Mouse (Mus musculus): Measurements from ENCODE around the gene Mab21l2. TPM values are rescaled to one million over a fixed set of nuclear protein-coding genes. Genes with fewer than 3 reads are reported as not detected.

Mab21l2 gene
- polyA plus RNA-seq, 1 experiment from 2014 or later: 38.9 TPM

DNA sequence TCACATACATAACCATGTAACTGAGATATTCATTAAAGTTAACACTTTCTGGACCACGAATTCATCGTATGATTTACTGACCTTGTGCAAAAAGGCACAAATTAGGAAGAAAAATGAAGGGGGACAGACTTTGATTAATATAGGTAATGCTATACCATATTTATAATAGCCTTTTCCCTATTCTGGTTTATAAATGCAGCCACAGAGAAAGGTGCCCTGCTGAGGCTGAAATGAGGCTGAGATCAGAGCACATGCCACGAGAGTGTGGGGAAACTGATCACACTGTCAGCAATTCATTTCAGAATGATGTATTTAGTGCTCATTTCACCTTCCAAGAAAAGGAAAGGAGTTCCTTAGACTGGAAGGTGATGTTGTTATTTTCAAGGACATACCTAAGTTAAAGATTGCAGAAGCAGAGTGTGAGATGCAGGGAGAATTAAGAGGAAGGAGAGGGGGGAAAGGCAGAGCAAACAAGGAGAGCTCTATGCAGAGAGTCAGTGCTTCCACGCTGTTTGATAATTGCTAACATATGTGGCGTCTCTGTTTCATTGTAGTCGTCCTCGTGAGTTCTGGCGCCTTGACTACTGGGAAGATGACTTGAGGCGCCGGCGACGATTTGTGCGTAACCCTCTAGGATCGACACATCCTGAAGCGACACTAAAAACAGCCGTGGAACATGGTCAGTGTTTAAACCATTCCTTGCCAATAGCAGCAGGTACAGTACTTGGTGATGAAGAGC, 16.7 kb downstream of the Mab21l2 start:
- H3K4me1 ChIP-seq (replicated peaks; ENCODE audit: control insufficient read depth, insufficient read depth, low read length): no peaks in the 10 kb centered on the region
- 83% methylated on average over 16 of the region's 16 CpGs for WGBS
- H3K9ac ChIP-seq (ENCODE audit: low read depth, low read length): no peak overlapping the region
- no peak overlapping the region for H3K4me2 ChIP-seq (replicated peaks; ENCODE audit: low read depth)
- no peaks in the 10 kb centered on the region for H3K9me3 ChIP-seq (ENCODE audit: control insufficient read depth)
- no peaks in the 10 kb centered on the region for H3K36me3 ChIP-seq (ENCODE audit: control insufficient read depth, insufficient read depth)
- no peak overlapping the region for H3K4me3 ChIP-seq (ENCODE audit: low read depth, low read length)
- no peak for ATAC-seq
- H3K27me3 ChIP-seq (replicated peaks; ENCODE audit: control insufficient read depth, insufficient read depth, low read length): no peaks in the 10 kb centered on the region
- no peak for TF ChIP-seq CTCF (IDR thresholded peaks at IDR 0.05; ENCODE audit: low read depth)
- no peak overlapping the region for H3K27ac ChIP-seq (ENCODE audit: low read depth, low read length)

- 88% methylated on average over 3 of the region's 3 CpGs for WGBS
- no peak overlapping the region for H3K27ac ChIP-seq (ENCODE audit: low read depth, low read length)
- no peak for ATAC-seq
- no peaks in the 10 kb centered on the region for H3K27me3 ChIP-seq (replicated peaks; ENCODE audit: control insufficient read depth, insufficient read depth, low read length)
- no peak for TF ChIP-seq CTCF (IDR thresholded peaks at IDR 0.05; ENCODE audit: low read depth)
- H3K36me3 ChIP-seq (ENCODE audit: control insufficient read depth, insufficient read depth): no peaks in the 10 kb centered on the region
- no peak overlapping the region for H3K9ac ChIP-seq (ENCODE audit: low read depth, low read length)
- no peak overlapping the region for H3K4me3 ChIP-seq (ENCODE audit: low read depth, low read length)
- no peak overlapping the region for H3K4me2 ChIP-seq (replicated peaks; ENCODE audit: low read depth)
- H3K4me1 ChIP-seq (replicated peaks; ENCODE audit: control insufficient read depth, insufficient read depth, low read length): no peaks in the 10 kb centered on the region
- no peaks in the 10 kb centered on the region for H3K9me3 ChIP-seq (ENCODE audit: control insufficient read depth)
Observed at GRCm38 (mm10) chr3:86522880-86523505, 25.4 kb downstream of the Mab21l2 start.

GRCm38 (mm10) chr3:86518506-86519109, 29.8 kb downstream of the Mab21l2 start:
- 92% methylated on average over 2 of the region's 2 CpGs for WGBS
- no peak for ATAC-seq
- no peaks in the 10 kb centered on the region for H3K4me1 ChIP-seq (replicated peaks; ENCODE audit: control insufficient read depth, insufficient read depth, low read length)
- no peaks in the 10 kb centered on the region for H3K9me3 ChIP-seq (ENCODE audit: control insufficient read depth)
- H3K27me3 ChIP-seq (replicated peaks; ENCODE audit: control insufficient read depth, insufficient read depth, low read length): no peaks in the 10 kb centered on the region
- H3K4me3 ChIP-seq (ENCODE audit: low read depth, low read length): no peak overlapping the region
- H3K27ac ChIP-seq (ENCODE audit: low read depth, low read length): no peak overlapping the region
- H3K36me3 ChIP-seq (ENCODE audit: control insufficient read depth, insufficient read depth): no peaks in the 10 kb centered on the region
- no peak for TF ChIP-seq CTCF (IDR thresholded peaks at IDR 0.05; ENCODE audit: low read depth)
- H3K9ac ChIP-seq (ENCODE audit: low read depth, low read length): no peak overlapping the region
- no peak overlapping the region for H3K4me2 ChIP-seq (replicated peaks; ENCODE audit: low read depth)

- no peak for TF ChIP-seq CTCF (IDR thresholded peaks at IDR 0.05; ENCODE audit: low read depth)
- H3K27me3 ChIP-seq (replicated peaks; ENCODE audit: control insufficient read depth, insufficient read depth, low read length): no peaks in the 10 kb centered on the region
- H3K4me3 ChIP-seq (ENCODE audit: low read depth, low read length): no peak overlapping the region
- H3K27ac ChIP-seq (ENCODE audit: low read depth, low read length): no peak overlapping the region
- no peaks in the 10 kb centered on the region for H3K9me3 ChIP-seq (ENCODE audit: control insufficient read depth)
- H3K4me1 ChIP-seq (replicated peaks; ENCODE audit: control insufficient read depth, insufficient read depth, low read length): no peaks in the 10 kb centered on the region
- no peak overlapping the region for H3K4me2 ChIP-seq (replicated peaks; ENCODE audit: low read depth)
- ATAC-seq: no peak
- no peak overlapping the region for H3K9ac ChIP-seq (ENCODE audit: low read depth, low read length)
- no peaks in the 10 kb centered on the region for H3K36me3 ChIP-seq (ENCODE audit: control insufficient read depth, insufficient read depth)
Observed at GRCm38 (mm10) chr3:86500586-86500985, 47.8 kb downstream of the Mab21l2 start.
